Mouse (Mus musculus) layer of hippocampus, adult 2 months (tissue): Measurements from ENCODE around the gene Ppp1r2. TPM values are rescaled to one million over a fixed set of nuclear protein-coding genes. Genes with fewer than 3 reads are reported as not detected.

ENCODE experiments used
- DNase-seq, 2 experiments: peaks; one replicate each; pipeline ENCODE4 v3.0.0; 2022; ENCODE audit warnings: low spot score in 2 of 2
- H3K27ac ChIP-seq: fragments of 200-600 bp; 2 replicates; pipeline ENCODE4 v1.8.1; 2022
- H3K4me3 ChIP-seq: fragments of 200-600 bp; 2 replicates; pipeline ENCODE4 v1.8.1; 2022; ENCODE audit warnings: mild to moderate bottlenecking
- CTCF ChIP-seq: fragments of 200-600 bp; conservative IDR thresholded peaks from 2 replicates; pipeline ENCODE4 v1.8.1; 2022; ENCODE audit warnings: antibody characterized with exemption, mild to moderate bottlenecking, moderate library complexity
- total RNA-seq, 2 experiments: library from RNA; stranded (reverse); gene quantifications; 2 replicates each; pipeline ENCODE4 v1.2.3; 2021

The Ppp1r2 gene
- total RNA-seq, 2 experiments from 2014 or later: 93.3 to 98.1 TPM

- no peak for TF ChIP-seq CTCF
- Histone ChIP-seq H3K4me3 (no peak overlapping the region), H3K27ac (no peak overlapping the region)
- DNase-seq: no peak
Measured at GRCm38 (mm10) chr16:31305199-31305919, 30.3 kb upstream of the Ppp1r2 start.

- no peak overlapping the region for H3K4me3 ChIP-seq
- DNase-seq: no peak
- no peak for TF ChIP-seq CTCF
Measured at GRCm38 (mm10) chr16:31303276-31303675, 28.2 kb upstream of the Ppp1r2 start.

GRCm38 (mm10) chr16:31300883-31301532, 25.9 kb upstream of the Ppp1r2 start:
- TF ChIP-seq CTCF: no peak
- no peak for DNase-seq
- Histone ChIP-seq H3K27ac (no peak overlapping the region), H3K4me3 (no peak overlapping the region)

More at GRCm38 (mm10) chr16:31303276-31303675, 28.2 kb upstream of the Ppp1r2 start:
- H3K27ac ChIP-seq: no peak overlapping the region

- no peak overlapping the region for H3K27ac ChIP-seq
- H3K4me3 ChIP-seq: no peak overlapping the region
- no peak for DNase-seq
- TF ChIP-seq CTCF: no peak
Measured at GRCm38 (mm10) chr16:31300467-31300866, 25.4 kb upstream of the Ppp1r2 start.

- Histone ChIP-seq H3K4me3 (no peak overlapping the region), H3K27ac (no peak overlapping the region)
- no peak for DNase-seq
- TF ChIP-seq CTCF: no peak
Measured at GRCm38 (mm10) chr16:31299960-31300353, 24.9 kb upstream of the Ppp1r2 start.

GRCm38 (mm10) chr16:31299164-31299959, 24.3 kb upstream of the Ppp1r2 start:
- DNase-seq: no peak
- H3K27ac ChIP-seq: no peak overlapping the region
- no peak for TF ChIP-seq CTCF
- no peak overlapping the region for H3K4me3 ChIP-seq

- no peak for TF ChIP-seq CTCF
- no peak overlapping the region for H3K4me3 ChIP-seq
- H3K27ac ChIP-seq: no peak overlapping the region
- DNase-seq: no peak
Measured at GRCm38 (mm10) chr16:31297113-31297512, 22.0 kb upstream of the Ppp1r2 start.

- TF ChIP-seq CTCF: no peak
- DNase-seq: no peak
- H3K4me3 ChIP-seq: no peak overlapping the region
- H3K27ac ChIP-seq: no peak overlapping the region
Measured at GRCm38 (mm10) chr16:31293761-31294160, 18.7 kb upstream of the Ppp1r2 start.

GRCm38 (mm10) chr16:31290751-31291365, 15.8 kb upstream of the Ppp1r2 start:
- H3K27ac ChIP-seq: peak overlapping the region; percentile 59
- DNase-seq: no peak
- no peak overlapping the region for H3K4me3 ChIP-seq
- no peak for TF ChIP-seq CTCF

- Histone ChIP-seq H3K27ac (peak overlapping the region; percentile 59), H3K4me3 (no peak overlapping the region)
- TF ChIP-seq CTCF: no peak
- DNase-seq: peak; percentile 61 to 66
Measured at GRCm38 (mm10) chr16:31290281-31290680, 15.2 kb upstream of the Ppp1r2 start.

- H3K4me3 ChIP-seq: no peak overlapping the region
- peak overlapping the region; percentile 46; the same call in 1 of the 2 replicates for H3K27ac ChIP-seq
- DNase-seq: no peak
- no peak for TF ChIP-seq CTCF
Measured at GRCm38 (mm10) chr16:31287712-31288111, 12.6 kb upstream of the Ppp1r2 start.

- no peak for TF ChIP-seq CTCF
- Histone ChIP-seq H3K4me3 (no peak overlapping the region), H3K27ac (no peak overlapping the region)
- no peak for DNase-seq
Measured at GRCm38 (mm10) chr16:31286801-31287488, 11.9 kb upstream of the Ppp1r2 start.
